In the genomic region with DNA sequence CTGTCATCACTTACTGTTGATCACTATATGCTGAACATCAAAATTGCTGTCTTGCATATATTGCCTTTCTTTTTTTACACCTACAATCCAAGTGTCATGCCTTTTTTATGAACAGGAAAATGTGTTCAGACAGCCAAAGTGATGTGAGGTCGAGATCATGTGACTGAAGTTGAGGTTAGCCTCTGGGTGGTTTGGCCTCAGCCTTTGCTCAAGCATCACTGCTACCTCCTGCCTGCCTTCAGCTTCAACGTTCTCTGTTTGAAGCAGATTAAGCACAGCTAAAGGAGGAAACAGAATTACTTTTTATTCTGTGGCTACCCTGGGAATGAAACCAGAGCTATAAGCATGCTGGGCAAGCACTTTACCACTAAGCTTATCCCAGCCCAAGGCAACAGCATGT, we compare ENCODE assay signal across 24 mouse cellular contexts. TPM values are rescaled to one million over a fixed set of nuclear protein-coding genes. Genes with fewer than 3 reads are reported as not detected.
DNase-seq lines count a peak whose midpoint lies in the region; ATAC-seq and TF ChIP-seq lines count a peak whose summit lies in the region.
"Had no signal": no experiment of that assay in that cellular context is flagged by ENCODE, and none has a peak within 500 bp of the region (broad histone marks: within the 10 kb centered on the region; RNA-seq: fewer than 3 reads in every experiment).

No protein-coding gene starts in this region.

- 35% methylated on average over 2 of the region's 2 CpGs for WGBS in midbrain, embryonic 14.5 days
- 53% methylated on average over 2 of the region's 2 CpGs for WGBS in midbrain, embryonic 10.5 days
- WGBS in thymus, adult 2 months = 4% methylated on average over 2 of the region's 2 CpGs
- 60% methylated on average over 2 of the region's 2 CpGs for WGBS in kidney, embryonic 14.5 days
- 42% methylated on average over 2 of the region's 2 CpGs for WGBS in forebrain, postnatal 0 days

- no peaks in the 10 kb centered on the region for H3K27me3 ChIP-seq in midbrain, embryonic 14.5 days (ENCODE audit: control insufficient read depth, insufficient read depth, low read length)
- no peaks in the 10 kb centered on the region for H3K27me3 ChIP-seq in midbrain, embryonic 10.5 days (ENCODE audit: low read depth, poor library complexity, severe bottlenecking)
- no peaks in the 10 kb centered on the region for H3K27me3 ChIP-seq in thymus, adult 2 months (ENCODE audit: control insufficient read depth, insufficient read depth, low read length)
- H3K27me3 ChIP-seq in kidney, embryonic 14.5 days (ENCODE audit: control insufficient read depth, insufficient read depth, low read length) = no peaks in the 10 kb centered on the region
- no peaks in the 10 kb centered on the region for H3K27me3 ChIP-seq in forebrain, postnatal 0 days (ENCODE audit: insufficient read depth, low read length)
- H3K27me3 ChIP-seq: heart, embryonic 15.5 days; liver, embryonic 13.5 days; megakaryocyte, embryonic 14.5 days; stomach, embryonic 15.5 days had no signal

- H3K9ac ChIP-seq in midbrain, embryonic 14.5 days (replicated peaks; ENCODE audit: low read length) = no peak overlapping the region
- no peak overlapping the region for H3K9ac ChIP-seq in kidney, embryonic 14.5 days (ENCODE audit: low read depth, low read length)
- H3K9ac ChIP-seq in forebrain, postnatal 0 days = no peak overlapping the region
- H3K9ac ChIP-seq: heart, embryonic 15.5 days; liver, embryonic 13.5 days; stomach, embryonic 15.5 days had no signal

- no peak overlapping the region for H3K27ac ChIP-seq in midbrain, embryonic 14.5 days (replicated peaks; ENCODE audit: low read depth, low read length)
- H3K27ac ChIP-seq in midbrain, embryonic 10.5 days (replicated peaks) = no peak overlapping the region
- H3K27ac ChIP-seq in thymus, adult 2 months (ENCODE audit: control insufficient read depth, insufficient read depth, low read length) = no peak overlapping the region
- no peak overlapping the region for H3K27ac ChIP-seq in kidney, embryonic 14.5 days (ENCODE audit: low read depth, low read length)
- no peak overlapping the region for H3K27ac ChIP-seq in forebrain, postnatal 0 days (ENCODE audit: low read depth, low read length)
- H3K27ac ChIP-seq: embryonic facial prominence, embryonic 10.5 days; heart, embryonic 15.5 days; hindbrain, embryonic 10.5 days; kidney, postnatal 0 days; liver, embryonic 13.5 days; stomach, embryonic 15.5 days had no signal

- H3K36me3 ChIP-seq in midbrain, embryonic 14.5 days (ENCODE audit: control insufficient read depth, insufficient read depth, low read length) = no peaks in the 10 kb centered on the region
- no peaks in the 10 kb centered on the region for H3K36me3 ChIP-seq in midbrain, embryonic 10.5 days
- no peaks in the 10 kb centered on the region for H3K36me3 ChIP-seq in thymus, adult 2 months (ENCODE audit: control insufficient read depth, insufficient read depth, low read length)
- no peaks in the 10 kb centered on the region for H3K36me3 ChIP-seq in kidney, embryonic 14.5 days (ENCODE audit: control insufficient read depth, insufficient read depth, low read length)
- H3K36me3 ChIP-seq in forebrain, postnatal 0 days (ENCODE audit: insufficient read depth) = no peaks in the 10 kb centered on the region
- H3K36me3 ChIP-seq: embryonic facial prominence, embryonic 10.5 days; heart, embryonic 15.5 days; hindbrain, embryonic 10.5 days; liver, embryonic 13.5 days; stomach, embryonic 15.5 days had no signal

- peak; percentile 26 for DNase-seq in midbrain, embryonic 14.5 days
- DNase-seq in midbrain, embryonic 10.5 days (ENCODE audit: low spot score) = no peak
- peak; percentile 3 for DNase-seq in thymus, postnatal 25 days
- DNase-seq in thymus, adult 2 months = no peak
- DNase-seq in induced T-regulatory cell, adult 2 months (ENCODE audit: low read depth) = peak; percentile 12
- peak; percentile 12 for DNase-seq in thymus, postnatal 4 days
- no peak for DNase-seq in forebrain, postnatal 0 days
- DNase-seq: adrenal gland, postnatal 14 days; cerebellum, adult 9-10 months; kidney, adult 18-20 months; layer of hippocampus, adult 9-11 months; liver, embryonic 13.5 days; lung, adult 2 months; lung, postnatal 14 days; right cerebral cortex, adult 18-20 months had no signal

- TF ChIP-seq POLR2A in thymus, adult 2 months (IDR thresholded peaks at IDR 0.05; ENCODE audit: control insufficient read depth, extremely low read depth, insufficient read depth, low read length, poor library complexity) = no peak

- ATAC-seq in midbrain, embryonic 14.5 days (ENCODE audit: low FRiP score, low TSS enrichment) = no peak
- no peak for ATAC-seq in kidney, embryonic 14.5 days (ENCODE audit: low FRiP score, low TSS enrichment)
- ATAC-seq in forebrain, postnatal 0 days = no peak
- ATAC-seq: forebrain, embryonic 16.5 days had no signal

- TF ChIP-seq CTCF in thymus, adult 2 months (IDR thresholded peaks at IDR 0.05; ENCODE audit: borderline replicate concordance, control insufficient read depth, extremely low read depth, insufficient read depth, low read length, poor library complexity) = no peak
- TF ChIP-seq CTCF in forebrain, postnatal 0 days (IDR thresholded peaks at IDR 0.05; ENCODE audit: low read depth) = no peak

- no peak overlapping the region for H3K4me3 ChIP-seq in midbrain, embryonic 14.5 days (replicated peaks; ENCODE audit: low read depth, low read length)
- no peak overlapping the region for H3K4me3 ChIP-seq in midbrain, embryonic 10.5 days
- no peak overlapping the region for H3K4me3 ChIP-seq in thymus, adult 2 months (ENCODE audit: control insufficient read depth, insufficient read depth, low read length)
- no peak overlapping the region for H3K4me3 ChIP-seq in kidney, embryonic 14.5 days (ENCODE audit: low read length)
- H3K4me3 ChIP-seq in forebrain, postnatal 0 days (ENCODE audit: low read depth, low read length) = no peak overlapping the region
- H3K4me3 ChIP-seq: embryonic facial prominence, embryonic 10.5 days; heart, embryonic 15.5 days; hindbrain, embryonic 10.5 days; liver, embryonic 13.5 days; megakaryocyte, embryonic 14.5 days; stomach, embryonic 15.5 days had no signal

- H3K4me1 ChIP-seq in midbrain, embryonic 14.5 days (ENCODE audit: control insufficient read depth, insufficient read depth, low read length) = 0 out of 2 replicates have a peak, but pooled peaks cover 5% of the 10 kb centered on the region
- H3K4me1 ChIP-seq in midbrain, embryonic 10.5 days = peaks cover 8% of the 10 kb centered on the region; the same call in 1 of the 2 replicates
- no peaks in the 10 kb centered on the region for H3K4me1 ChIP-seq in thymus, adult 2 months (replicated peaks; ENCODE audit: control insufficient read depth, insufficient read depth, low read length)
- no peaks in the 10 kb centered on the region for H3K4me1 ChIP-seq in kidney, embryonic 14.5 days (ENCODE audit: control insufficient read depth, insufficient read depth, low read length)
- H3K4me1 ChIP-seq in forebrain, postnatal 0 days (ENCODE audit: insufficient read depth) = no peaks in the 10 kb centered on the region
- H3K4me1 ChIP-seq: embryonic facial prominence, embryonic 10.5 days; heart, embryonic 15.5 days; hindbrain, embryonic 10.5 days; liver, embryonic 13.5 days; stomach, embryonic 15.5 days had no signal

- no peaks in the 10 kb centered on the region for H3K9me3 ChIP-seq in midbrain, embryonic 14.5 days (ENCODE audit: control insufficient read depth, low read length)
- no peaks in the 10 kb centered on the region for H3K9me3 ChIP-seq in midbrain, embryonic 10.5 days (replicated peaks)
- H3K9me3 ChIP-seq in kidney, embryonic 14.5 days (ENCODE audit: control insufficient read depth, low read length) = no peaks in the 10 kb centered on the region
- H3K9me3 ChIP-seq in forebrain, postnatal 0 days (ENCODE audit: low read length) = no peaks in the 10 kb centered on the region
- H3K9me3 ChIP-seq: embryonic facial prominence, embryonic 10.5 days; heart, embryonic 15.5 days; hindbrain, embryonic 10.5 days; liver, embryonic 13.5 days; megakaryocyte, embryonic 14.5 days; stomach, embryonic 15.5 days had no signal

- no peak overlapping the region for H3K4me2 ChIP-seq in midbrain, embryonic 14.5 days (ENCODE audit: low read length)
- no peak overlapping the region for H3K4me2 ChIP-seq in kidney, embryonic 14.5 days (replicated peaks; ENCODE audit: low read depth, low read length)
- no peak overlapping the region for H3K4me2 ChIP-seq in forebrain, postnatal 0 days (ENCODE audit: low read depth)
- H3K4me2 ChIP-seq: heart, embryonic 15.5 days; liver, embryonic 13.5 days; stomach, embryonic 15.5 days had no signal

RNA-seq across cellular contexts. Expression of gene Dip2c, which starts 13.6 kb away (rescaled TPM):
- 21.3 and 22.1 TPM in 2 replicates for polyA plus RNA-seq in midbrain, embryonic 14.5 days (2014; fragmentation: Nextera tagmentation; extraction: Ambion mirVana)
- polyA plus RNA-seq in midbrain, embryonic 10.5 days (2016; fragmentation: Nextera tagmentation; extraction: Ambion mirVana) = 4.0 and 5.7 TPM in 2 replicates
- polyA plus RNA-seq in thymus, adult 2 months (2012; rRNA removed) = 5.3 and 6.5 TPM in 2 replicates
- 5.1 and 7.3 TPM in 2 replicates for polyA plus RNA-seq in kidney, embryonic 14.5 days (2014; fragmentation: Nextera tagmentation; extraction: Ambion mirVana)
- 59.5 and 67.4 TPM in 2 replicates for total RNA-seq in forebrain, postnatal 0 days (2014; rRNA removed)
- 6.3 and 8.8 TPM in 2 replicates for polyA plus RNA-seq in forebrain, postnatal 0 days (2015; fragmentation: Nextera tagmentation; extraction: Ambion mirVana)
- total RNA-seq: MEL had no signal

Comparison
In these comparisons a context has a peak if more than half of its experiments do, and no peak if none do; other contexts are left out.
1. DNase-seq: peak in midbrain, embryonic 14.5 days (single experiment), thymus, postnatal 25 days (single experiment), induced T-regulatory cell, adult 2 months (single experiment) and thymus, postnatal 4 days (single experiment); none in midbrain, embryonic 10.5 days (single experiment), thymus, adult 2 months (single experiment) and forebrain, postnatal 0 days (single experiment).